Mouse (Mus musculus) CH12F3 (cell line): Measurements from ENCODE around the gene Rgl2.
"Not testable (repeated sequence)": the region's sequence is repeated elsewhere in the genome, so short reads cannot be mapped to it uniquely, and the experiment has no call there.

Source experiments
- in situ Hi-C: fragments of 300-500 bp; cut with MboI; formaldehyde crosslinking; loops from 2 replicates; pipeline ENCODE4 v1.14.3; 2020; ENCODE audit warnings: low sequenced_read_pairs

Rgl2 gene

DNA sequence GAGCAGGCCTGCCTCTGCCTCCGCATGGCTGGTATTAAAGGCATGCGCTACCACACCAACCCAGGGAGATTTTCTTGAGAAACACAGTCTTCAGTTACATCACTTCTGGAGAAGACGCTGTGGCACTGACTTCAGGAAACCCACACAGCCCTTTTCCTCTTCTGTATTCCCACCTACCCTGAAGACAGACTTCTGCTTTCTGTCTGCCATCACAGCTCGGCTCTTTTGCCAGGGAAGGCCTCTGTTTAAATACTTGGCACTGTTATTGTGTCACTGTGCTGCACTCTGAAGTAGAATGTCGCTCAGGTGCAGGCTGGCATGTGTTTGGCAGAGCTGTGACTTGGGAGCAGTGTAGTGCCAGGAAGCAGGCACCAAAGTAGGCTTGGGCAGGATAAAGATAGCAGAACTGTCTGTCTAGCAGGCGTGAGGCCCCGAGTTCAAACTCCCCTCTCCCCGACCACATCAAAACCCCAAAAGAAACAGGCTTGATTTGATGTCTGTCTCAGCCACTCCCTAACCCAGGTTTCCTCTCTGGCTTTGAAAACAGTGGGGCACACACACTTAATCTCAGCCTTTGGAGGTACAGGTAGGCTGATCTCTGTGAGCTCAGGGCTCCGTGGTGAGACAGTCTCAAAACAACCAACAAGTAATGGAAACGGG lies 18.2 kb downstream of the Rgl2 start:
- in situ Hi-C loops: no loop called here

DNA sequence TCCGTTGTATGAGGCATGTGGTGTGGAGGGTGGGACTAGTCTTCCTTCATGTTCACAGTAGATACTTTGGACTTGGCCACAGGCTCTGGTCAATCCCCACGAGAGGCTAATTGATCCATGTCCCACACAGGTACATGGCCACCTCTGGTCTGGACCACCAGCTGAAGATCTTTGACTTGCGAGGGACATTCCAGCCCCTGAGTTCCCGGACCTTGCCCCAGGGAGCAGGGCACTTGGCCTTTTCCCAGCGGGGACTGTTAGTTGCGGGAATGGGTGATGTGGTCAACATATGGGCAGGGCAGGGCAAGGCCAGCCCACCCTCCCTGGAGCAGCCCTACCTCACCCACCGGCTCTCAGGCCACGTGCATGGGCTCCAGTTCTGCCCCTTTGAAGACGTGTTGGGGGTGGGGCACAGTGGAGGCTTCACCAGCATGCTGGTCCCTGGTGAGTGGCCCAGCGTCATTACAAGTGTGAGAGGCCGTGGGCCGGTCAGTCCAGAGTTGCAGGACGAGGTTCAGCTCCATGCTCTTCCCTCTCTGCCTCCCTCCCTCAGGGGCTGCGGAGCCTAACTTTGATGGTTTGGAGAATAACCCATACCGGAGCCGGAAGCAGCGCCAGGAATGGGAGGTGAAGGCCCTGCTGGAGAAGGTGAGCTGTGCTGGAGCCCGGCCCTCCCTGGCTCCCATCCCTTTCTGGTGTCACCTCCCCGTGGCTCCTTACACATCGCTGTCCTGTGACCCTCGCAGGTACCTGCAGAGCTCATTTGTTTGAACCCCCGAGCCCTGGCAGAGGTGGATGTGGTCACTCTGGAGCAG lies 19.0 kb downstream of the Rgl2 start:
- in situ Hi-C loops: no loop called here

GRCm38 (mm10) chr17:33948905-33949537 lies 19.7 kb downstream of the Rgl2 start:
- in situ Hi-C loops: no loop called here

DNA sequence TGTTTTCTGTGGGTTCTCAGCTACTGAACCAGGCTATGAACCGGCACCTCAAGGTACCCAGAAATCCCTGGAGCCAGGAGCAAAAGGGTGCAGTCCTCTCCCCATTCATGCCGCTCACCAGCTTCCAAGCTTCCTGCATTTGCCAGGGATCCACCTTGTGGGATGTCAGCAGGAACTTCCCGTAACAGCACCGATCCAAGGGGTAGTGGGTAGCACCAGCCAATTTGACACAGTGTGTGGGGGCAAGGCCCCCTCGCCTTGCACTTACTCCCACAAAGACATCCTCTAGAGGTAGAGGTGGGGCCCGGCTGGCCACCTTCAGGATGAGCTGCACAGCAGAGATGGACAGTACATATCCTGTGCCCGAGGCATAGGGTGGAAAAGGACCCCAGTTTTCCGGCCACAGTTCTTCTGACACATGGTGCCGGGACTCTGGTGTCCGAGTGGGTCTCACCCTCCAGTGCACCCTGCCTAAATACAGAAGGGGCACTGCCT lies 20.8 kb downstream of the Rgl2 start:
- in situ Hi-C loops: no loop called here

- in situ Hi-C loops: no loop called here
Observed at GRCm38 (mm10) chr17:33951021-33951946, 21.9 kb downstream of the Rgl2 start, which contains the start of gene B3galt4. TSS of gene B3galt4 (minus strand) at chr17:33951488.

DNA sequence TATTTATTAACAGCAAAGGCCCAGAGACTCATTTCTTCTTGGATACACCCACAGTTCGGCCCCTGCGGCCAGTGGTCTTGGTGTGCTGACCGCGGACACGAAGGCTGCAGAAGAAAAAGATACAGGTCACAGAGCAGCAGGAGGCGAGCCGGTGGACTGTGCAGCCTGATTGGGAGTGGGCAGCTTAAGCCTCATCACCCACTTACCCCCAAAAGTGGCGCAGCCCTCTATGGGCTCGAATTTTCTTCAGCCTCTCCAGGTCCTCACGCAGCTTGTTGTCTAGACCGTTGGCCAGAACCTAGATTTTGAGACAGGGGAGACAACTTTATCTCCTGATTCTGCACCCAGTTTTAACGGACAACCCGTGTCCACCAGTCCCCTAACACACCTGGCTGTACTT lies 22.7 kb downstream of the Rgl2 start:
- in situ Hi-C loops: not testable (repeated sequence)

DNA sequence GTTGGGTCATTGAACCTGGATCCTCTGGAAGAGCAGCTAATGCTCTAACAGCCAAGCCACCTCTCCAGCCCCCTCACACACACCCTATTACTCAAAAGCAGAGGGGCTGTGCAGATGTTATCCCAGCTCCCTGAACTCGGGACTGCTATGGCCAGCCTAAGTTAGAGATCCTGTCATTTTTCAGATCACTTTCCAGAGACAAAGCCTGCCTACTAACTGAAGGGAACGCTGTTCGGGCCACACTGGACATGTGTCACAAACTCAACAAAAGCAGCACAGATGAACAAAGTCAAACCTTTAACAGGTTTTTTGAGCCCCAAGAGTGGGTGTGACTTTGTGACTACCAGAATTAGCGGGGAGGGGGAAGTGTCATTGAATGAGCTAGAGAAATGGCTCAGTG lies 23.5 kb downstream of the Rgl2 start:
- in situ Hi-C loops: no loop called here

DNA sequence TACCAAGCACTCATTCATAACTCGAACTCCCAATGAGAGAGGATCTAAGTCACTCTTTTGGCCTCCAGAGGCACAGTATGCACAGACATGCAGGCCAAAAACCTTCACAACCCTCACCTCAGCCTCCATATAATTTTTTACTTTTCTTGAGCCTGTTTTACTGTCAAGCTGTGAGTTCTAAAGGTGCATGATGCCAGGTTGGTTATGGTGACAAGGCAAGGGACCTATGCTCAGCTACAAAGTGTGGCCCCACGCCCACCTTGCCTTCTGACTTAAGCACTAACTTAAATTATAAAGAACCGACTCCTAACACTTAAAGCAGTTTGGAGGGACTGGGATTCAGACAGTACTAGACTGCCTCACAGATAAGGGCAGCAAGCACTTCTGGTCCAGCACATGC lies 24.0 kb downstream of the Rgl2 start:
- in situ Hi-C loops: no loop called here

DNA sequence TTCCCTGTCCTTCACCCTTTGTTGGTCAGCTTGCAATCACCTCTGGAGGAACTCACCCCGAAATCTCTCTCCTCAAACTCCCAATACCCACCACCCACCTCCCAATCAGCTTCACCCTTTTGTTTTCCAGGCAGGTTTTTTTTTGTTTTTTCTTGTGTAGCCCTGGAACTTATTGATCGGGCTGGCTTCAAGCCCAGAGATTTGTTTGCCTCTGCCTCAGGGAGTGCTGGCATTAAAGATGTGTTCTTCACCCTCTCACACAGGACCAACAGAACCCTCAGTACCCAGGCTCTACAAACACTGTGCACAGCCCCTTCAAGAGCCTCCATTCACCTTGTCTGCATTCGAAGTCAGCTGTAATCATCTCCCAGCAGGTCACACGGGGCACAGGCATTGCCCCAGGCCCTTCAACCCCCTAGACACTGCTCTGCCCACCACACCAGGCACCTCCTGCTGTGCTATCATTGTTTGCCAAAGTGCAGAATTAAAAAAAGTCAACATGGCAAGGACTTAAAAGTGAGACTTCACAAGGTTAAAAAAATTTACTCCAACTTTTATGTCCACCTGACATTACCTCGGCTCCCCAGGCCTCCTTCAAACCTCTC lies 24.7 kb downstream of the Rgl2 start:
- in situ Hi-C loops: no loop called here

DNA sequence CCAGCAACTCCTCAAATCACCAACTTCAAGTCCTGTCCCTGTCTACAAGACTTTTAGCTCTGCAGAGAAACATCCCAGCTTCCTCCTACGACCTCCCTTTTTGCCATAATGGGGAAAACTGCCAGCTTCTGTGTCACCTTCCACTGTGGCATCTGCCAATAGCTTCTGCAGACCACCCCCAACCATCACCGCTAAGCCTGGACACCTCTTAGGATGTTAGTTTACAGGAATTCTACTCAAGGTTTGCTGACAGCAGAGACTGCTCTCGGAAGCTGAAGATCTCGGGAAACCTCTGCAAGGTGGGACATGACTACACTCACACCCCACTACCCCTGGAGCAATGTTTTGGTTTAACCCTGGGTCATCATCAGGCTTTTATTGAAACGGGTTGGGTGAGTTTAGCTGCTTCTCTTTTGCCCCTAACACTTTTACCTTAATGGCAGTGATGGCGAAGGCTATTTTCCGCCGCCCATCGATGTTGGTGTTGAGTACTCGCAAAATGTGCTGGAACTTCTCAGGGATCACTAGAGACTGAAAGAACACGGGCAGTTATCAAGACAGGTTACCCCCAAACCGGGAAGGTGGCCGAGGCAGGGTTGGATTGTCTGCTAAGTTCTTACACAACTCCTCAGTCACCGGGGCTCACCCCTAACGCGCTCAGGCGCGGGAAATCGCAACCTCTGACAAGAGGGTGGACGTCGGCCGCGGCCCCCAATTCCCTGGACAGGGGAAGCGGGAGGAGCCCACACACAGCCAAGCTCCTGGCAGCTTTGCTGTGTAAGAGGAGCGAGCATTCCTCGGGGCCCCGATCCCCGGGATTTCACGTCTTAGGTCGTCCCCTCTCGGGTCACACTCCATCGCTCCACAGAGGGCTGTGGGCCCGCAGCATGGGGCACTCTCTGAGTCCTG lies 25.6 kb downstream of the Rgl2 start:
- in situ Hi-C loops: no loop called here

GRCm38 (mm10) chr17:33955555-33956214 lies 26.3 kb downstream of the Rgl2 start, which contains the start of the genes Vps52 and Rps18:
TSS of gene Vps52 (plus strand) at chr17:33955812.
TSS of gene Rps18 (minus strand) at chr17:33956001.
- in situ Hi-C loops: no loop called here

GRCm38 (mm10) chr17:33956336-33956735 lies 27.0 kb downstream of the Rgl2 start:
- in situ Hi-C loops: no loop called here

DNA sequence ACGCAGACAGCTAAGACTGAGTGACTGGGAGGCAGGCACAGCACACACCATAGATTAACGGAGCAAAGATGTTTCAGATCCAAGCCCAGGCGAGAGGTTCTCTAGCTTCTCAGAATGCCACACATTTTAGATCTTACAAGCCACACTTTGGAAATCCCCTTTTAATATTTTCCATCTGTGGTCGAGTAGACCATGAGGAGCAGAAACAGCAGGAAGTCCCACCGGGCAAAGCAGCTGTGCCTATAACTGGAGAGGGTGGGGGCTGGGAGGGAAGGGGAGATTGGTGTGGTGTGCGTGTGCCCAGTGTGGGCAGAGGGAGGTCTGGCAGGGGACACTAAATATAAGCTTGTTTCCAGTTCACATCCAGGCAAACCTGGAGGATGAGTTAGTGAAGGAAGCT lies 28.1 kb downstream of the Rgl2 start:
- in situ Hi-C loops: no loop called here

GRCm38 (mm10) chr17:33958451-33958850 lies 29.1 kb downstream of the Rgl2 start:
- in situ Hi-C loops: no loop called here

- in situ Hi-C loops: no loop called here
Observed at GRCm38 (mm10) chr17:33959135-33959534, 29.8 kb downstream of the Rgl2 start.

GRCm38 (mm10) chr17:33959948-33960347 lies 30.6 kb downstream of the Rgl2 start:
- in situ Hi-C loops: no loop called here

GRCm38 (mm10) chr17:33962876-33963275 lies 33.5 kb downstream of the Rgl2 start:
- in situ Hi-C loops: no loop called here

DNA sequence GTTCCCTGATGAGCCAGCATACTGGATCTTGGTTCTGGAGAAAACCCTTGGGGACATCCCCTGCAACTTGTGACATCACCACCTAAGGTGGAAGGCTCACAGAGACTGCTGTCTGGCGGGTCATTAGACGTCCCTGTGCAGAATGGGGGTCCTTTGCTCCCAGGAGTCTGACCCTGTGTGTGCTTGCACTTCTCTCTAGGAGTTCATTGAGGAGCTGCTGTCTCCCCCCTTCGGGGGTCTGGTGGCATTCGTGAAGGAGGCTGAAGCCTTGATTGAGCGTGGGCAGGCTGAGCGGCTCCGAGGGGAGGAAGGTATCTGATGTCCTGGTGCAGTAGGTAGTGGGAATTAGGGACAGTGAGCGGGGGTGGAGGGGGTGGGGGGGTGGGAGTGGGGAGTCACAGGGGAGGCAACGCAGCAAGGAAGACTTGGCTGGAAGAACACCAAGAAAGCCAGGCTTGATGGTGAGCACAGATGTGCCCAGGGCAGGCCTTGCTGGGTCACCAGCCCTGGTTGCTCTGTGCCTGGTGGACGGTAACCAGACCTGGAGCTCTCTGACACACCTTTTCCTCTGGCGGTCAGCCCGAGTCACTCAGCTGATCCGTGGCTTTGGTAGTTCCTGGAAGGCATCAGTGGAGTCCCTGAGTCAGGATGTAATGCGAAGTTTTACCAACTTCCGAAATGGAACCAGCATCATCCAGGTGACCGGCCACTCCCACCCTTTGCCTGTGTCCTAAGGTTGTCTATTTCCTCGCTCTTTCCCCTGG lies 35.9 kb downstream of the Rgl2 start:
- in situ Hi-C loops: loop anchor here (5.0 kb wide), 1 partner anchor 1337 kb away; no protein-coding TSS in a partner anchor
